Comparison of ENCODE assay signal across 23 mouse cellular contexts in the genomic region with DNA sequence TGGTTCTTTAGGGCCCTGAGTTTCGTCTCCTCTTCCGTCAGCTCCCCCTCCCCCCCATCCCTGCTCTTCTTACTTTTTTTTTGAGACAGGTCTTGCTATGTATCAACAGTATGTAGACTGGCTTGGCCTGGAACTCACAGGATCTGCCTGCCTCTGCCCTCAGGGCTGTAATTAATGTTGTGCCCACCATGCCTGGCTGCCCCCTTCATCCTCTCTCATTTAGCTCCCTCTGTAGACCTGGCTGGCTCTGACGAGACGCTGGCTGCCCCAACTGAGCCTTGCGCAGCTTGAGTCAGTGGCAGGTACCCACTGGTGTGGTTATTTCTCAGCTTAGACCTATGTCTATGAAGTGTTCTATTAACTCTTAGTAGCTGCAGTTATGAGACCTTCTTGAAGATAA. TPM values are rescaled to one million over a fixed set of nuclear protein-coding genes. Genes with fewer than 3 reads are reported as not detected.
"Had no signal": no experiment of that assay in that cellular context is flagged by ENCODE, and none has a peak within 500 bp of the region (broad histone marks: within the 10 kb centered on the region; RNA-seq: fewer than 3 reads in every experiment).

No protein-coding gene starts in this region.

- ATAC-seq: liver, postnatal 0 days; lung, postnatal 0 days; midbrain, embryonic 13.5 days; midbrain, embryonic 15.5 days had no signal

- H3K9me3 ChIP-seq: lung, embryonic 15.5 days; megakaryocyte, embryonic 14.5 days; midbrain, embryonic 13.5 days; midbrain, embryonic 15.5 days; neural tube, embryonic 12.5 days; stomach, embryonic 15.5 days had no signal

- DNase-seq: liver, postnatal 0 days; lung, adult 2 months; lung, postnatal 14 days; lung, postnatal 36 days; right cerebral cortex, postnatal 14 days; thymus, adult 2 months; thymus, postnatal 25 days; thymus, postnatal 4 days had no signal

- H3K27ac ChIP-seq: lung, embryonic 15.5 days; macrophage; midbrain, embryonic 13.5 days; midbrain, embryonic 15.5 days; neural tube, embryonic 12.5 days; stomach, embryonic 15.5 days; stomach, postnatal 0 days had no signal

- H3K4me2 ChIP-seq: lung, embryonic 15.5 days; midbrain, embryonic 11.5 days; midbrain, embryonic 13.5 days; midbrain, embryonic 15.5 days; neural tube, embryonic 12.5 days; stomach, embryonic 15.5 days had no signal

- H3K36me3 ChIP-seq: lung, embryonic 15.5 days; midbrain, embryonic 13.5 days; midbrain, embryonic 15.5 days; neural tube, embryonic 12.5 days; stomach, embryonic 15.5 days had no signal

- H3K27me3 ChIP-seq: lung, embryonic 15.5 days; megakaryocyte, embryonic 14.5 days; midbrain, embryonic 13.5 days; midbrain, embryonic 15.5 days; neural tube, embryonic 12.5 days; stomach, embryonic 15.5 days had no signal

- H3K4me3 ChIP-seq: lung, embryonic 15.5 days; megakaryocyte, embryonic 14.5 days; midbrain, embryonic 13.5 days; midbrain, embryonic 15.5 days; neural tube, embryonic 12.5 days; stomach, embryonic 15.5 days had no signal

- H3K9ac ChIP-seq: liver, postnatal 0 days; lung, embryonic 15.5 days; midbrain, embryonic 13.5 days; midbrain, embryonic 15.5 days; neural tube, embryonic 12.5 days; stomach, embryonic 15.5 days had no signal

- H3K4me1 ChIP-seq: lung, embryonic 15.5 days; midbrain, embryonic 13.5 days; midbrain, embryonic 15.5 days; neural tube, embryonic 12.5 days; stomach, embryonic 15.5 days had no signal

RNA-seq across cellular contexts. Expression of a gene that starts 49.5 kb away (rescaled TPM):
- polyA plus RNA-seq: liver, postnatal 0 days; lung, adult 2 months; lung, embryonic 15.5 days; lung, postnatal 0 days; macrophage; midbrain, embryonic 11.5 days; midbrain, embryonic 13.5 days; midbrain, embryonic 15.5 days; midbrain, postnatal 0 days; neural tube, embryonic 12.5 days; neural tube, embryonic 14.5 days; spleen, adult 2 months; stomach, embryonic 15.5 days; stomach, postnatal 0 days; testis, adult 2 months; thymus, adult 2 months; urinary bladder, adult 2 months had no signal
